Mouse (Mus musculus): ENCODE measurements around the gene Tprn. TPM values are rescaled to one million over a fixed set of nuclear protein-coding genes. Genes with fewer than 3 reads are reported as not detected.

Tprn gene
- polyA plus RNA-seq, 1 experiment from 2014 or later, result 7.3 TPM

- Histone ChIP-seq H3K4me1 (replicated peaks; ENCODE audit: control insufficient read depth, insufficient read depth, low read length) (peaks cover 5% of the 10 kb centered on the region; the same call in 1 of the 2 replicates), H3K27ac (ENCODE audit: low read depth, low read length) (peak overlapping the region; percentile 97), H3K4me2 (ENCODE audit: low read depth, low read length, severe bottlenecking) (peak overlapping the region; percentile 51), H3K9me3 (ENCODE audit: control insufficient read depth, low read length) (no peaks in the 10 kb centered on the region), H3K36me3 (ENCODE audit: control insufficient read depth, insufficient read depth, low read length) (no peaks in the 10 kb centered on the region), H3K4me3 (ENCODE audit: low read depth, low read length) (peak overlapping the region; percentile 92), H3K9ac (ENCODE audit: low read length) (peak overlapping the region; percentile 70), H3K27me3 (ENCODE audit: control insufficient read depth, insufficient read depth, low read length) (no peaks in the 10 kb centered on the region)
- DNase-seq (ENCODE audit: low spot score) (peak; percentile 98), ATAC-seq (replicated peaks; ENCODE audit: low FRiP score) (peak; percentile 97)
- WGBS, result 2% methylated on average over 41 of the region's 41 CpGs
Measured at GRCm38 (mm10) chr2:25224766-25225752, 37.4 kb upstream of the Tprn start.

- H3K4me3 ChIP-seq (ENCODE audit: low read depth, low read length), result no peak overlapping the region
- no peaks in the 10 kb centered on the region for H3K36me3 ChIP-seq (ENCODE audit: control insufficient read depth, insufficient read depth, low read length)
- WGBS, result 78% methylated on average over 8 of the region's 8 CpGs
- H3K27me3 ChIP-seq (ENCODE audit: control insufficient read depth, insufficient read depth, low read length), result no peaks in the 10 kb centered on the region
- H3K4me1 ChIP-seq (replicated peaks; ENCODE audit: control insufficient read depth, insufficient read depth, low read length), result peaks cover 5% of the 10 kb centered on the region; the same call in 1 of the 2 replicates
- H3K4me2 ChIP-seq (ENCODE audit: low read depth, low read length, severe bottlenecking), result peak overlapping the region; percentile 51; the same call in 1 of the 2 replicates
- no peaks in the 10 kb centered on the region for H3K9me3 ChIP-seq (ENCODE audit: control insufficient read depth, low read length)
- no peak overlapping the region for H3K9ac ChIP-seq (ENCODE audit: low read length)
- peak overlapping the region; percentile 97 for H3K27ac ChIP-seq (ENCODE audit: low read depth, low read length)
- DNase-seq (ENCODE audit: low spot score) (no peak), ATAC-seq (replicated peaks; ENCODE audit: low FRiP score) (no peak)
Measured at GRCm38 (mm10) chr2:25225811-25226379, 36.5 kb upstream of the Tprn start.

GRCm38 (mm10) chr2:25226864-25227263, 35.6 kb upstream of the Tprn start:
- no peak overlapping the region for H3K9ac ChIP-seq (ENCODE audit: low read length)
- no peak overlapping the region for H3K27ac ChIP-seq (ENCODE audit: low read depth, low read length)
- ATAC-seq (replicated peaks; ENCODE audit: low FRiP score) (no peak), DNase-seq (ENCODE audit: low spot score) (no peak)
- H3K9me3 ChIP-seq (ENCODE audit: control insufficient read depth, low read length), result no peaks in the 10 kb centered on the region
- H3K4me1 ChIP-seq (replicated peaks; ENCODE audit: control insufficient read depth, insufficient read depth, low read length), result peaks cover 5% of the 10 kb centered on the region; the same call in 1 of the 2 replicates
- H3K27me3 ChIP-seq (ENCODE audit: control insufficient read depth, insufficient read depth, low read length), result no peaks in the 10 kb centered on the region
- no peak overlapping the region for H3K4me3 ChIP-seq (ENCODE audit: low read depth, low read length)
- no peaks in the 10 kb centered on the region for H3K36me3 ChIP-seq (ENCODE audit: control insufficient read depth, insufficient read depth, low read length)
- WGBS, result 86% methylated on average over 5 of the region's 5 CpGs
- no peak overlapping the region for H3K4me2 ChIP-seq (ENCODE audit: low read depth, low read length, severe bottlenecking)

DNA sequence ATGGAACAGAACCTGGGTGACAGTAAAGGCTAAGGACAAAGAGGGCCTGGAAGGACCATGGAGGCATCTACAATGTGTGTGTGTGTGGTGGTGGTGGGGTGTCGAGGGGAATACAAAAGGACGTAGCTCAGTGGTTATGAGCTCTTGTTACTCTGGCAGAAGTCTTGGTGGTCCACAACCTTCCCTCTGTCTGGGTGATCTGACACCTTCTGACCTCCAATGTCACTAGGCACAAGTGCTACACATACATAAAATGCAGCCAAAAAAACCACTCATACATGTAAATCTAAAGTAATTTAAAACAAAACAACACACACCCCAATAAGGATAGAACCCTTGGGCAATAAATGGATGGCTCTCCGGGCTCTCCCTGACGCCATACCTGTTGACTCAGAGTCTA, 35.0 kb upstream of the Tprn start:
- Histone ChIP-seq H3K4me2 (ENCODE audit: low read depth, low read length, severe bottlenecking) (no peak overlapping the region), H3K4me3 (ENCODE audit: low read depth, low read length) (no peak overlapping the region), H3K27me3 (ENCODE audit: control insufficient read depth, insufficient read depth, low read length) (no peaks in the 10 kb centered on the region), H3K9me3 (ENCODE audit: control insufficient read depth, low read length) (no peaks in the 10 kb centered on the region), H3K27ac (ENCODE audit: low read depth, low read length) (no peak overlapping the region), H3K4me1 (replicated peaks; ENCODE audit: control insufficient read depth, insufficient read depth, low read length) (peaks cover 5% of the 10 kb centered on the region; the same call in 1 of the 2 replicates), H3K36me3 (ENCODE audit: control insufficient read depth, insufficient read depth, low read length) (no peaks in the 10 kb centered on the region), H3K9ac (ENCODE audit: low read length) (no peak overlapping the region)
- no peak for DNase-seq (ENCODE audit: low spot score)
- 94% methylated on average over 4 of the region's 4 CpGs for WGBS
- no peak for ATAC-seq (replicated peaks; ENCODE audit: low FRiP score)

DNA sequence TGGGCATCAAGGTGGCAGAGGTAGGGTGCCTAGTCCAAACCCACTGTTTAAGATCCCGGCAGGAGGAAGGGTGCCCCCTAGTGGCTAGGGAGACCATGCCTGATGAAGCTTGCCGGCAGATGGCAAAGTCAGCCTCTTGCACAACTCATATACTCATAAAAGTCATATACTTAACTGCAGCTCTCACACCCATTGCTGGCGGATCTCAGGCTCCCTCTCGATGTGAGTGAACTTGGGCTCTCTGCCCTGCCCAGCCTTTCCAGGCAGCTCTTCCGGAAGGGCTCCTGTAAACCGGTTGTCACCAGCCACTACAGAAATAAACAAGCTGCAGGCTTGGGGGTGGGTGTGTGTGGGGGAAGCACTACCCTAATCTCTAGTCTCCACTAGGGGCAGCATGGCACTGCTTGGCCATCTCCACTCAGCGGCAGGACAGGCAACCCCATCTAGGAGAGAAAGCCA, 34.0 kb upstream of the Tprn start:
- Histone ChIP-seq H3K4me1 (replicated peaks; ENCODE audit: control insufficient read depth, insufficient read depth, low read length) (peaks cover 3% of the 10 kb centered on the region; the same call in 1 of the 2 replicates), H3K4me2 (ENCODE audit: low read depth, low read length, severe bottlenecking) (peak overlapping the region; percentile 40; the same call in 1 of the 2 replicates), H3K27ac (ENCODE audit: low read depth, low read length) (no peak overlapping the region), H3K27me3 (ENCODE audit: control insufficient read depth, insufficient read depth, low read length) (no peaks in the 10 kb centered on the region), H3K9ac (ENCODE audit: low read length) (no peak overlapping the region), H3K4me3 (ENCODE audit: low read depth, low read length) (no peak overlapping the region), H3K36me3 (ENCODE audit: control insufficient read depth, insufficient read depth, low read length) (no peaks in the 10 kb centered on the region), H3K9me3 (ENCODE audit: control insufficient read depth, low read length) (no peaks in the 10 kb centered on the region)
- DNase-seq (ENCODE audit: low spot score) (peak; percentile 88), ATAC-seq (replicated peaks; ENCODE audit: low FRiP score) (no peak; the same call in 1 of the 2 replicates)
- WGBS, result 0% methylated on average over 7 of the region's 7 CpGs

- no peaks in the 10 kb centered on the region for H3K36me3 ChIP-seq (ENCODE audit: control insufficient read depth, insufficient read depth, low read length)
- H3K4me3 ChIP-seq (ENCODE audit: low read depth, low read length), result no peak overlapping the region
- no peak overlapping the region for H3K4me2 ChIP-seq (ENCODE audit: low read depth, low read length, severe bottlenecking)
- H3K4me1 ChIP-seq (replicated peaks; ENCODE audit: control insufficient read depth, insufficient read depth, low read length), result no peaks in the 10 kb centered on the region
- 0 out of 2 replicates have a peak overlapping the region, but pooled peaks have one; percentile 9 for H3K9ac ChIP-seq (ENCODE audit: low read length)
- 65% methylated on average over 6 of the region's 6 CpGs for WGBS
- H3K27ac ChIP-seq (ENCODE audit: low read depth, low read length), result no peak overlapping the region
- ATAC-seq (replicated peaks; ENCODE audit: low FRiP score) (no peak), DNase-seq (ENCODE audit: low spot score) (no peak)
- H3K9me3 ChIP-seq (ENCODE audit: control insufficient read depth, low read length), result no peaks in the 10 kb centered on the region
- no peaks in the 10 kb centered on the region for H3K27me3 ChIP-seq (ENCODE audit: control insufficient read depth, insufficient read depth, low read length)
Measured at GRCm38 (mm10) chr2:25228995-25229530, 33.4 kb upstream of the Tprn start.

DNA sequence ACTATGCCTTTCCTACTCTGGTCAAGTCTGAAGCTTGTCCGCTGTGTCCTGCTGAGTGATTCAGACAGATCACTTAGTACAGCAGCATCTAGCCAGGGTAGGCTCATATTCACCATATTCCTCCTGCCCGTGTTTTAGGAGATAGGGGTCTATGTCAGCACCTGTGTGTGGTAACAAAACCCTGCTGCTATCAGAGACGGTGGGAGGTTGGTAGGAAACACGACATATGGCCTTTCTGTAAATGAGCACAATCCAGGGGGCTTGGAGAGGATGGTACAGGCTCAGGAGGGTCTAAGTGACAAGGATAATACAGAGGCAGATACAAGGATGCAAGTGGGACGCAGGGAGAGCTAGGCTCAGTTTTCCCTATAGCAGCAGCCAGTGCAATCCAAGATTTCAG, 32.8 kb upstream of the Tprn start:
- no peak overlapping the region for H3K4me2 ChIP-seq (ENCODE audit: low read depth, low read length, severe bottlenecking)
- H3K27ac ChIP-seq (ENCODE audit: low read depth, low read length), result no peak overlapping the region
- H3K36me3 ChIP-seq (ENCODE audit: control insufficient read depth, insufficient read depth, low read length), result no peaks in the 10 kb centered on the region
- no peaks in the 10 kb centered on the region for H3K27me3 ChIP-seq (ENCODE audit: control insufficient read depth, insufficient read depth, low read length)
- H3K9ac ChIP-seq (ENCODE audit: low read length), result no peak overlapping the region
- WGBS, result 83% methylated on average over 5 of the region's 5 CpGs
- no peak for DNase-seq (ENCODE audit: low spot score)
- H3K4me3 ChIP-seq (ENCODE audit: low read depth, low read length), result no peak overlapping the region
- no peaks in the 10 kb centered on the region for H3K9me3 ChIP-seq (ENCODE audit: control insufficient read depth, low read length)
- ATAC-seq (replicated peaks; ENCODE audit: low FRiP score), result no peak
- no peaks in the 10 kb centered on the region for H3K4me1 ChIP-seq (replicated peaks; ENCODE audit: control insufficient read depth, insufficient read depth, low read length)

DNA sequence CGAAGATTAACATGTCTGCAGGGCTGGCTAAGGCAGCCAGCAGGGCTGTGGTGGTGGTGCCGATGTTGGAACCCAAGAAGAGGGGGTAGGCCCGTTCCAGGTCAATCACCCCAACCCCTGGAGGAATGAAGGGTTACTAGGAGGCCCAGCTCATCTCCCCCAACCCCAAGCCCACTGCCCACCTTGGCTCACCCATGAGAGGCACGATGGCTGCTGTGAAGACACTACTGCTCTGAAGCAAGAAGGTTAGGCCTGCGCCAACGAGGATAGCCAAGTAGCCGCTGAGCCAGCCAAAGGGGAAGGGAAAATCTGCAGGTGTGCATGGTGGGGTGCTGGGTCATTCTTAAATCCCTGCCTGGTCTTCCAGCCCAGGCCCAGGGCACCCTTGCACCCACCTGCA, 31.8 kb upstream of the Tprn start:
- WGBS, result 86% methylated on average over 7 of the region's 7 CpGs
- no peaks in the 10 kb centered on the region for H3K36me3 ChIP-seq (ENCODE audit: control insufficient read depth, insufficient read depth, low read length)
- no peak overlapping the region for H3K9ac ChIP-seq (ENCODE audit: low read length)
- H3K27ac ChIP-seq (ENCODE audit: low read depth, low read length), result no peak overlapping the region
- no peak overlapping the region for H3K4me2 ChIP-seq (ENCODE audit: low read depth, low read length, severe bottlenecking)
- no peaks in the 10 kb centered on the region for H3K27me3 ChIP-seq (ENCODE audit: control insufficient read depth, insufficient read depth, low read length)
- no peaks in the 10 kb centered on the region for H3K4me1 ChIP-seq (replicated peaks; ENCODE audit: control insufficient read depth, insufficient read depth, low read length)
- no peak for DNase-seq (ENCODE audit: low spot score)
- H3K9me3 ChIP-seq (ENCODE audit: control insufficient read depth, low read length), result no peaks in the 10 kb centered on the region
- no peak overlapping the region for H3K4me3 ChIP-seq (ENCODE audit: low read depth, low read length)
- ATAC-seq (replicated peaks; ENCODE audit: low FRiP score), result no peak
